Mouse (Mus musculus): ENCODE measurements around the gene Olfr435. TPM values are rescaled to one million over a fixed set of nuclear protein-coding genes. Genes with fewer than 3 reads are reported as not detected.
"Not testable (repeated sequence)": the region's sequence is repeated elsewhere in the genome, so short reads cannot be mapped to it uniquely, and the experiment has no call there.

Gene Olfr435
- polyA plus RNA-seq, 1 experiment from 2014 or later, result not detected

DNA sequence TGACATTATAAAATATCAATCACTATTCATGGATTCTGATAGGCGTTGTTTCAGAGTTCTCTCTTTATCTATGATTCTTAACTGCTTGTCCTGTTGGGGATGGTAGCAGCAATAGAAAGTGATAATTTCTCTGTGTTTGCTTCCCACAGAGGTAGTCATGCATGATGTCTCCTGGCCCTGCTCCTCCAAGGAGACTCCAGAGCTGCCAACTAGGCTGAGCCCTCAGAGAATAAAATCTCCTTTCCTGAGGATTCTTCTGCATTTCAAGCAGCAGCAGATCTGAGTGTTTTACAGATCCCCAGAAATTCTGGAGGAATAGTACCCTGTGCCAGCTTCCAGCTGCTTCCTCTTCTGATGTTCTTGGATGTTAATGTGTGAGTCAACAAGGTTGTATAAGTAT is 34.3 kb downstream of the Olfr435 start, which contains the start of gene Olfr47:
TSS of gene Olfr47 (plus strand) at position 275 of the 400 bp plus-strand sequence.
- not testable (repeated sequence) for H3K4me1 ChIP-seq; H3K27ac ChIP-seq; H3K27me3 ChIP-seq; H3K36me3 ChIP-seq; ATAC-seq (replicated peaks; ENCODE audit: low FRiP score); H3K4me3 ChIP-seq (replicated peaks); H3K9ac ChIP-seq; H3K9me3 ChIP-seq (replicated peaks); H3K4me2 ChIP-seq
- WGBS, result 68% methylated on average over 1 of the region's 1 CpGs

DNA sequence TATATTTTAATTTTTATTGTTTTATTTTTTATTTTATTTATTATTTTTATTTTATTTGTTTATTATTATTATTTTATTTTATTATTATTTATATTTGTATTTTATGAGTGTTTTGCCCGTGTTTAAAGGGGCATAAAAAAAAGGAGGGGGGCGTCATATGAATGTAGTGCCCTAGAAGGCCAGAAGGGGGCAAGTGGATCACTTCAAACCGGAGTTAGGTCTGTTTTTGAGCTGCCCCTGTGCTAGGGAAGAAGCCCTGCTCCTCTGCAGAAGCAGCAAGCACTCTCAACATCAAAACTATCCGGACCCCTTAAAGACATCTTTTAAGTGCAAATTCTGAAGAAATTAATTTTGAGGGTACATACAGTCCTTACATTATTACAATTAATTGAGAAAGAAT is 45.1 kb downstream of the Olfr435 start:
- Histone ChIP-seq H3K27me3 (no peaks in the 10 kb centered on the region), H3K9me3 (replicated peaks) (no peaks in the 10 kb centered on the region), H3K9ac (no peak overlapping the region), H3K27ac (no peak overlapping the region), H3K36me3 (no peaks in the 10 kb centered on the region), H3K4me3 (replicated peaks) (no peak overlapping the region), H3K4me1 (no peaks in the 10 kb centered on the region), H3K4me2 (no peak overlapping the region)
- no peak for ATAC-seq (replicated peaks; ENCODE audit: low FRiP score)
- WGBS, result 8% methylated on average over 4 of the region's 4 CpGs

DNA sequence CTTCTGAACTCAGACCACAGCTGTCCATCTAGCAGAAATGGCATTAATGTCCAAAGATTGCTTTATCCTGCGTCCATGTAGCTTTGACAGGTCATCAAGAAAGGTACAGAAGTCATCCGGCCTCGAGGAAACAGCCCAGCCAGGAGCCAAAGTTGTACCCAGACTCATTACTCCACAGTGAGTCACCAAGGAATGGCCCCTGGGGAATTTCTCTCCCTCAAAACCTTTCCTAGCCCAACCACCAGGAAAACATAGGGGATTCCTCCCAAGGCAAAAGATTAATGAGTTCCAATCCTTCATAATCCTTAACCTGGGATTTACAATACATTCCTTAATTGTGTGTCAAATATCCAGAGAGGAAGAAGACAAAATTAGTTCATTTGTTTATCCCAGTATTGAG is 50.5 kb downstream of the Olfr435 start:
- ATAC-seq (replicated peaks; ENCODE audit: low FRiP score), result no peak
- no peaks in the 10 kb centered on the region for H3K4me1 ChIP-seq
- 63% methylated on average over 3 of the region's 3 CpGs for WGBS
- no peak overlapping the region for H3K4me2 ChIP-seq
- no peak overlapping the region for H3K27ac ChIP-seq
- no peak overlapping the region for H3K9ac ChIP-seq
- no peaks in the 10 kb centered on the region for H3K9me3 ChIP-seq (replicated peaks)
- H3K27me3 ChIP-seq, result no peaks in the 10 kb centered on the region
- H3K36me3 ChIP-seq, result no peaks in the 10 kb centered on the region
- H3K4me3 ChIP-seq (replicated peaks), result no peak overlapping the region

GRCm38 (mm10) chr6:43252994-43253393 is 56.0 kb downstream of the Olfr435 start:
- H3K4me3 ChIP-seq (replicated peaks), result no peak overlapping the region
- H3K4me2 ChIP-seq, result no peak overlapping the region
- 95% methylated on average over 1 of the region's 1 CpGs for WGBS
- no peak overlapping the region for H3K27ac ChIP-seq
- no peaks in the 10 kb centered on the region for H3K27me3 ChIP-seq
- H3K36me3 ChIP-seq, result no peaks in the 10 kb centered on the region
- no peak overlapping the region for H3K9ac ChIP-seq
- peaks cover 3% of the 10 kb centered on the region; the same call in 1 of the 2 replicates for H3K4me1 ChIP-seq
- no peak for ATAC-seq (replicated peaks; ENCODE audit: low FRiP score)
- no peaks in the 10 kb centered on the region for H3K9me3 ChIP-seq (replicated peaks)

Other genes starting within 250 kb of the Olfr435 start
- gene Olfr444, start 248.1 kb upstream of the Olfr435 start, polyA plus RNA-seq (2015; fragmentation: Nextera tagmentation; extraction: Ambion mirVana), result not detected in 2 replicates
- gene Olfr441, start 90.8 kb upstream of the Olfr435 start, polyA plus RNA-seq (2015; fragmentation: Nextera tagmentation; extraction: Ambion mirVana), result not detected in 2 replicates
- gene Olfr237-ps1, start 50.6 kb upstream of the Olfr435 start, polyA plus RNA-seq (2015; fragmentation: Nextera tagmentation; extraction: Ambion mirVana), result not detected in 2 replicates
- not detected in 2 replicates for gene Olfr437, start 33.9 kb upstream of the Olfr435 start, polyA plus RNA-seq (2015; fragmentation: Nextera tagmentation; extraction: Ambion mirVana)
- gene Olfr13, start 25.0 kb upstream of the Olfr435 start, polyA plus RNA-seq (2015; fragmentation: Nextera tagmentation; extraction: Ambion mirVana), result not detected in 2 replicates
- gene Olfr434, start 15.9 kb downstream of the Olfr435 start, polyA plus RNA-seq (2015; fragmentation: Nextera tagmentation; extraction: Ambion mirVana), result not detected in 2 replicates
- not detected in 2 replicates for gene Olfr47, start 34.4 kb downstream of the Olfr435 start, polyA plus RNA-seq (2015; fragmentation: Nextera tagmentation; extraction: Ambion mirVana)
- gene Arhgef5, start 68.4 kb downstream of the Olfr435 start, polyA plus RNA-seq (2015; fragmentation: Nextera tagmentation; extraction: Ambion mirVana), result 13.9 and 16.7 TPM in 2 replicates
- not detected in 2 replicates for gene Nobox, start 112.4 kb downstream of the Olfr435 start, polyA plus RNA-seq (2015; fragmentation: Nextera tagmentation; extraction: Ambion mirVana)